Mouse (Mus musculus) hindbrain, postnatal 0 days (tissue): ENCODE data around the gene Spock2. TPM values are rescaled to one million over a fixed set of nuclear protein-coding genes. Genes with fewer than 3 reads are reported as not detected.
A peak's percentile ranks its signal among the peaks of the same experiment; 100 is the strongest.
"Not testable (repeated sequence)": the region's sequence is repeated elsewhere in the genome, so short reads cannot be mapped to it uniquely, and the experiment has no call there.

ENCODE experiments used
- ATAC-seq: fragments of 200-750 bp; cut with Nextera tagmentation; 2 replicates; pipeline ENCODE4 v1.8.0; 2017; ENCODE audit warnings: mild to moderate bottlenecking, moderate TSS enrichment, moderate library complexity
- DNase-seq: peaks from one replicate; pipeline ENCODE4 v3.0.0-alpha.2; 2015; ENCODE audit warnings: low spot score
- H3K27ac ChIP-seq: fragments of 300-500 bp; sonication (generic); 2 replicates; pipeline ENCODE4 v1.5.1; 2014; ENCODE audit warnings: mild to moderate bottlenecking
- H3K27me3 ChIP-seq: fragments of 300-500 bp; sonication (generic); 2 replicates; pipeline ENCODE4 v1.6.1; 2014; ENCODE audit warnings: low read length, mixed read lengths; ENCODE audit not compliant: insufficient read depth
- H3K36me3 ChIP-seq: fragments of 300-500 bp; sonication (generic); 2 replicates; pipeline ENCODE4 v1.6.1; 2014; ENCODE audit warnings: low read length, mixed read lengths; ENCODE audit not compliant: insufficient read depth
- H3K4me1 ChIP-seq: fragments of 300-500 bp; sonication (generic); 2 replicates; pipeline ENCODE4 v1.6.1; 2014; ENCODE audit warnings: antibody characterized with exemption, low read length, mixed read lengths; ENCODE audit not compliant: insufficient read depth
- H3K4me2 ChIP-seq: fragments of 300-500 bp; sonication (generic); 2 replicates; pipeline ENCODE4 v1.6.1; 2014; ENCODE audit warnings: low read depth, mild to moderate bottlenecking, low read length, moderate library complexity, mixed read lengths
- H3K4me3 ChIP-seq: fragments of 300-500 bp; sonication (generic); 2 replicates; pipeline ENCODE4 v1.5.1; 2014; ENCODE audit warnings: low read length
- H3K9ac ChIP-seq: fragments of 300-500 bp; sonication (generic); replicated peaks from 2 replicates; pipeline ENCODE4 v1.6.1; 2014; ENCODE audit warnings: mild to moderate bottlenecking, low read length, moderate library complexity, mixed read lengths
- H3K9me3 ChIP-seq: fragments of 300-500 bp; sonication (generic); 2 replicates; pipeline ENCODE4 v1.6.1; 2016; ENCODE audit warnings: low read length, mixed read lengths
- CTCF ChIP-seq: IDR thresholded peaks from 2 replicates; pipeline ENCODE4 v1.5.1; 2016; ENCODE audit warnings: antibody characterized with exemption, control low read depth, low read depth
- WGBS: fragments of 180-500 bp; shearing (Covaris S2); extraction: QIAGEN DNeasy Blood & Tissue Kit; methylation state at CpG from one replicate; pipeline ENCODE4 v1.1.7; 2014; 5-methylcytosine and 5-hydroxymethylcytosine counted together
- polyA plus RNA-seq: library from polyadenylated mRNA; unstranded; fragments of >200 nt; fragmentation: Nextera tagmentation; extraction: Ambion mirVana; gene quantifications from 2 replicates; pipeline ENCODE4 v1.2.1, GENCODE M21; 2015
- total RNA-seq: library from RNA; depleted of rRNA; stranded (reverse); fragments of >200 nt; gene quantifications from 2 replicates; pipeline ENCODE4 v1.2.3, GENCODE M21; 2014

Gene Spock2
- total and polyA plus RNA-seq, 2 experiments from 2014 or later = 106 to 297 TPM

GRCm38 (mm10) chr10:60138680-60139079, 32.7 kb downstream of the Spock2 start:
- Histone ChIP-seq H3K36me3 (no peaks in the 10 kb centered on the region), H3K4me3 (no peak overlapping the region), H3K27me3 (no peaks in the 10 kb centered on the region), H3K4me2 (no peak overlapping the region), H3K9me3 (no peaks in the 10 kb centered on the region), H3K27ac (no peak overlapping the region), H3K4me1 (no peaks in the 10 kb centered on the region), H3K9ac (no peak overlapping the region)
- TF ChIP-seq CTCF = no peak
- WGBS = 89% methylated on average over 5 of the region's 5 CpGs
- no peak for DNase-seq
- ATAC-seq = no peak

GRCm38 (mm10) chr10:60140751-60141150, 34.7 kb downstream of the Spock2 start:
- H3K4me2 ChIP-seq = no peak overlapping the region
- H3K36me3 ChIP-seq = no peaks in the 10 kb centered on the region
- H3K9ac ChIP-seq = no peak overlapping the region
- no peaks in the 10 kb centered on the region for H3K9me3 ChIP-seq
- no peaks in the 10 kb centered on the region for H3K4me1 ChIP-seq
- ATAC-seq (no peak), DNase-seq (no peak)
- no peak overlapping the region for H3K27ac ChIP-seq
- no peaks in the 10 kb centered on the region for H3K27me3 ChIP-seq
- 95% methylated on average over 4 of the region's 4 CpGs for WGBS
- no peak overlapping the region for H3K4me3 ChIP-seq
- TF ChIP-seq CTCF = no peak

- no peaks in the 10 kb centered on the region for H3K4me1 ChIP-seq
- no peak; the same call in 1 of the 2 replicates for ATAC-seq
- H3K4me2 ChIP-seq = no peak overlapping the region
- no peak for TF ChIP-seq CTCF
- H3K9ac ChIP-seq = no peak overlapping the region
- WGBS = 87% methylated on average over 3 of the region's 3 CpGs
- no peaks in the 10 kb centered on the region for H3K36me3 ChIP-seq
- no peak overlapping the region for H3K4me3 ChIP-seq
- DNase-seq = no peak
- no peak overlapping the region for H3K27ac ChIP-seq
- H3K27me3 ChIP-seq = no peaks in the 10 kb centered on the region
- no peaks in the 10 kb centered on the region for H3K9me3 ChIP-seq
Observed at GRCm38 (mm10) chr10:60141656-60142160, 35.7 kb downstream of the Spock2 start.

GRCm38 (mm10) chr10:60147510-60148047, 41.6 kb downstream of the Spock2 start:
- not testable (repeated sequence) for H3K4me3 ChIP-seq, H3K4me1 ChIP-seq, ATAC-seq, H3K4me2 ChIP-seq, H3K9ac ChIP-seq, H3K27me3 ChIP-seq, DNase-seq, H3K9me3 ChIP-seq, H3K36me3 ChIP-seq, H3K27ac ChIP-seq
- WGBS = 72% methylated on average over 10 of the region's 10 CpGs

GRCm38 (mm10) chr10:60148087-60148486, 42.1 kb downstream of the Spock2 start:
- DNase-seq (peak; percentile 90), ATAC-seq (peak; percentile 69)
- Histone ChIP-seq H3K4me3 (no peak overlapping the region), H3K27ac (no peak overlapping the region), H3K27me3 (no peaks in the 10 kb centered on the region), H3K9ac (no peak overlapping the region), H3K4me1 (no peaks in the 10 kb centered on the region), H3K4me2 (no peak overlapping the region), H3K36me3 (no peaks in the 10 kb centered on the region), H3K9me3 (no peaks in the 10 kb centered on the region)
- WGBS = 0% methylated on average over 5 of the region's 5 CpGs
- peak; percentile 97 for TF ChIP-seq CTCF

- ATAC-seq = peak; percentile 49; the same call in 1 of the 2 replicates
- WGBS = 53% methylated on average over 6 of the region's 6 CpGs
- peak; percentile 33 for DNase-seq
Observed at GRCm38 (mm10) chr10:60151107-60151663, 45.2 kb downstream of the Spock2 start.

GRCm38 (mm10) chr10:60156016-60156415, 50.0 kb downstream of the Spock2 start:
- TF ChIP-seq CTCF = no peak
- ATAC-seq (no peak), DNase-seq (no peak)
- H3K27ac ChIP-seq = no peak overlapping the region
- no peaks in the 10 kb centered on the region for H3K4me1 ChIP-seq
- H3K4me3 ChIP-seq = no peak overlapping the region
- no peaks in the 10 kb centered on the region for H3K36me3 ChIP-seq
- no peak overlapping the region for H3K4me2 ChIP-seq
- no peaks in the 10 kb centered on the region for H3K9me3 ChIP-seq
- no peaks in the 10 kb centered on the region for H3K27me3 ChIP-seq
- no peak overlapping the region for H3K9ac ChIP-seq

More at GRCm38 (mm10) chr10:60151107-60151663, 45.2 kb downstream of the Spock2 start:
- no peak for TF ChIP-seq CTCF
- 0 out of 2 replicates have a peak overlapping the region, but pooled peaks have one; percentile 4 for H3K27ac ChIP-seq
- no peak overlapping the region for H3K9ac ChIP-seq
- no peaks in the 10 kb centered on the region for H3K27me3 ChIP-seq
- H3K36me3 ChIP-seq = no peaks in the 10 kb centered on the region
- H3K4me2 ChIP-seq = no peak overlapping the region
- no peaks in the 10 kb centered on the region for H3K4me1 ChIP-seq
- H3K4me3 ChIP-seq = no peak overlapping the region
- no peaks in the 10 kb centered on the region for H3K9me3 ChIP-seq
